Mouse (Mus musculus) c-Kit-positive CD71-negative TER-119-negative erythroid progenitor cells, embryonic 14.5 days (primary cell): ENCODE measurements at regions not wholly inside any gene's neighbourhood (a gene's known extent, or its start where the extent isn't known, plus 50 kb on each side); places are given as distances from the start of the nearest gene placed in this dataset.

ENCODE experiments used
- DNase-seq: peaks from one replicate; pipeline ENCODE4 v3.0.0-alpha.2; 2013; ENCODE audit warnings: low read depth

DNA sequence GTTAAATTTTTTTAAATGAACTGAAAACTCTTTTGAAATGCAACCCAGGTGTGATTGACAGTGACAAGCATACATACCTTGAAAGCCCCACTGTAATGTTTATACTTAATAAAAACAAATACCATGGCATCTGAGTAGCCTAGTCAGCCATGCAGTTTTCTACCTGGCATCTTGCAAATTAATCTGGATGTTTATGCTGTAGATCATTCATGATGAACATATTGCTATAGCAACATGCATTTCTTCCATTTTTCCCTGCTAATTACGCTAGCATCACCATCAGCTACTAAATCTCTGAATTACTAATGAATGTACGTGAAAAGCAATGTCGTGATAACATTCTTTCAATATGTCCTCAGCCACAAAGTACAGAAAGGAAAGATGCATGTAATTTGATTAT lies 287.4 kb upstream of the Mef2c start:
- no peak for DNase-seq

DNA sequence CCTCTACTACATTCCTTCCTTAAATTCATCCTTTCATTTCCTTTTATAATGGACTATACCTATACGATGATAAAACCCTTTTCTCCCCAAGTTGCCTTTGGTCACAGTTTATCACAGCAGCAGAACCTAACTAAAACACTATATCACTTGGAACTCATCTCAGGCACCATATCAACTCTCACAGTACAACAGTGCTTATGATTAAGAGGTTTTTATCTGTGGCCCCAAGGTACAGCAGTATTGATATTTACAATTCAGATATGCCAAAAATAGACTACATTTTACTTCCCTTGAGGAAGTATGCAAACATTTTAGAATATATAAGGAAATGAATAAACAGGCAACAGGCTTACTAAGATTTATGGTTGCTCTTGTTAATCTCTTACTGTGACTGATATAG lies 251.4 kb upstream of the Mef2c start:
- no peak for DNase-seq

DNA sequence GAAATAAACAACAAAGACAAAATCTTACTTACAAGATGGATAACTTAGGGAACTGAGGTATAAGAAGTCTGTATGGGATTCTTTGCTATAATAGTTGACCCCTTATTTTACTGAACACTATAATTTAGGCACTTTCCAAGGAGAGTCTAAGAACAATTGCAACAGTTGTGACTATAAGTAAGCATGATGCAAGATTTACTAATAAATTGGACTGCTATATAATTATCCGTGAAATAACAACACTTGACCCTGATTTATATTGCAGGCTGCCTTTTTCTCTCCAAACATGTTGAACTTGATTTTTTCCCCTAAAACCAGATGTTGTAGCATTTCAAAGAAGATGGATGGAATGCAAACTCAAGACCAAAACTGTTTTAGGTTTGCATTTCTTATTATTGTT lies 237.2 kb upstream of the Mef2c start:
- DNase-seq, result no peak

DNA sequence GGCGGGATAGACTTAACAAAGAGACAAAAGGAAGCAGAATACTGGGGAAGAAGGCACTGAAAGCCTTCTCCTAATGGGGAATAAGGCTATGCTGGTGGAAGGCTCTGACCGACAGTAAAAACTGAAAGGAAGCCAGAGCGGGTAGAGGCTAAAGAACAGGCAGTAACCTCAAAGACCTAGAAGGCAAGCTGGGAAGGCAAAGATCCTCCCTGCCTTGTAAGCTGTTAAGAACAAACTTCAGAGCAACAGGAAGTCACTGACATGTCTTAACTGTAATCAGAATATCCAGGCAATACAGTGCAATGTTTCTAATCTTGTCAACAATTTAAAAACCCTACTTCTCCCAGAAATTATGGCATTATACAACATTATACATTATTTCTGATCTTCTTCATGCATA lies 235.2 kb upstream of the Mef2c start:
- DNase-seq, result no peak

DNA sequence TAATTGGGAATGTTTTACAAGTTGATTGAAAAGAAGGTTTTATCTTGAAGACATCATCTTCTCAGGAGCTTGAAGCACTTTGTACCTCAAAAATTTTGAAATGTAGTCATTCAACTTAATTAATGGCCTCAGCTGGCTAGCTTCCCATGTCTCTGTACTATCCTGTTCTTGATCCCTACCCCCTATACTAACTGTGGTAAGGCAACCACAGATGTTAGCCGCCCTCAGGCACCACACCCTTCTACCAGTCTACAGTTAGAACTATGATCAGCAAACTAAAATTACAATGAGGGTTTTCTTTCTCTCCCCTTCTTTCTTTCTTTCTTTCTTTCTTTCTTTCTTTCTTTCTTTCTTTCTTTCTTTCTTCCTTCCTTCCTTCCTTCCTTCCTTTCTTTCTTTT lies 225.1 kb upstream of the Mef2c start:
- DNase-seq, result no peak

DNA sequence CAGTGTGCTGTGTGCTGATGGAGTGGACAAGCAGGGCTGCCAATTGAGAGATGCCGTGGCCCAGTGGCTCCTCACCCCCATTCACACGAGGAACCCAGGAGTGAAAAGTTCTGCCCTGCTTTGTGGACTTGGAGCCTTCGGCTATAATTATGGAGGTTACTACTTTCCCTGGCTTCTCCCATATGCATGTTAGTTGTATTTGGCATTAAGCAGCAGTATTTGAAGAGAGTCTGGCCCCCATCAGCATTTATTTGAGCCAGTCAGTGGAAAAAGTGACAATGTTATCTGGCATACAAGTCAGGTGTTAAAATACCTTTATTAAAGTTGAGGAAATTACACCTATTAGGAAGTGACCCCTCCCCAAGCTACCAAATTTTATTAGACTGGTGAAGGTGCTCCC lies 196.1 kb upstream of the Mef2c start:
- no peak for DNase-seq

DNA sequence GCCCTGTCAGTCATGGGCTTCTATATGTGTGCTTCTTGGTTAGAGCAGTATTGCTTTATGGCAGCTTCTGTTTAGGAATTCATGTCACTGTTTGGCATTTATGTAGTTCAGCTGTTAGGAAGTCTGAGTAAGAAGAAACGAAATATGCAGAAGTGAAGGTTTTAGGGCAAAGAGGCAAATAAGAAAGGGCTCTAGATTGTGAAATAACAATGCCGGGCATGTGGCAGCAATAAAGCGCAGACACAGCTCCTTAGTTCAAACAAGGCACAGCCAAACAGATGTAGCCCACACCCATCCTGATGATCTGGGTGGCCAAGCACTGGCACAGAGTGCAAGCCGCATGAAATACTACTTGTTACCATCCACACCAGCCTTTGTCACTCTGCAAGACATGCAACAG lies 175.3 kb upstream of the Mef2c start:
- no peak for DNase-seq

DNA sequence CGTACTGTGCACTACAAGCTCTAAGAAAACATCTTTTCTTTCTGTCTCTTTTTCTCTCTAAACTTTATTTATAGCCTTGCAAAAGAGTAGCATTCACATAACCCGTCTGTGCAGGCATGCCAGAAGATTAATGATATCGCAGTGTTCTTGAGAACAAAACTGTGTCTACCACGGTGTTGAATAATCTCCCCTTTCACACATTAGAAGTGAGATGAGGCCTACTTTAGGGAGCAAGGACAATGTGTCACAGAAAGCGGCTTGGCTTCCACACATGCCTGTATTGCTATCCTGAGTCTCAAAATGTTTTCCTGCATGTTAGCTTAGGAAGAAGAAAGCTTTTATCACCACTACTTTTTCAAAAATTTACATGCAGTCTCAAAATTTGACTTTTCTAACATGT lies 170.1 kb upstream of the Mef2c start:
- no peak for DNase-seq

DNA sequence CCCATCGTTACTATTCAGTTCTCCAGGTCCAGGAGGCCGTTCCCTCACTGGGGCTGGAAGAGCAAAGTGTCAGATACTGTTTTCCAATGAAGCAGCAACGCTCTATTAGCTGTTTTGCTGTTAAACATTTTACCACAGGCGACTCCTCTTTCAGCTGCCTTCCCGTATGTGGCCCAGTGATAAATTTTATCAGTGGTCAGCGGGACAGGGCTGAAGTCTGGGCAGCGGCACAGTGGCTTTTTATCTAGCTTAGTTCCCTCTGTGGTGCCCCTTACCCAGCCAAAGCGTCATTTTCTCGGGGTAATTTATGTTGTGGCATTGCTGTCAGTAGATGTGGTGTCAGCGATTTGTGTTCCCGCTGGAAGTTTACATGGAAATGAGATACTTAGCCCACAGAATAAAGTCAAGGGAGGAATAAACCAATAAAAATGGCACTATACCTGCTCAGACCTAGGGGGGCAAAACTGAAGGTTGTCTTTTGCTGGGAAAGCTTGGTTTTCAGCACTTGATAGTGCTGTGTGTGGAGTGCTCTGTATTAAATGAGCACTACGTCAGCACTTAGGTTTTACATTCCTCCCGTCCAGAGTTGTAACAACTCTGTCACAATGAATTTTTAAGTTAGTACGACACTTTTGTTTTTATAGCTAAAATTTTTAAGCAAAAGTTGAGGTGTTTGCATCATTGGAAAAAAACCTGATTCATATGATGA lies 159.1 kb upstream of the Mef2c start:
- peak; percentile 17 for DNase-seq

DNA sequence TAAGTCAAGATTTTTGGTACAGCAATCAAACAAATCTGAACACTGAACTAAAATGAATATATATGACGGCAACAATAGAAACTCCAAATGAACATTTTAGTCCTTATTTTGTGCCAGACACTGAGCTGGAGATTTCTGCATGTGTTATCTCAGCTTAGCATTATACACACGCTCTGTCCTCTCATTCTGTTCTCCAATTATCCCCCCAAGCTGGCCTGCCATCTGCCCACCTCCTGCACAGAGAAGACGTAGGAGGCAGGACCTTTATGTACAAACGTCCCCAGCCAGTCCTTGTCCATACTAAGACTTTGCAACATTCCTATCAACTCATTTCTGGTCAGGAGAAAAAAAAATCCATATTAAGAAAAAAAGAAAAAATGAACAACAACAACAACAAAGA lies 148.5 kb upstream of the Mef2c start:
- DNase-seq, result no peak

DNA sequence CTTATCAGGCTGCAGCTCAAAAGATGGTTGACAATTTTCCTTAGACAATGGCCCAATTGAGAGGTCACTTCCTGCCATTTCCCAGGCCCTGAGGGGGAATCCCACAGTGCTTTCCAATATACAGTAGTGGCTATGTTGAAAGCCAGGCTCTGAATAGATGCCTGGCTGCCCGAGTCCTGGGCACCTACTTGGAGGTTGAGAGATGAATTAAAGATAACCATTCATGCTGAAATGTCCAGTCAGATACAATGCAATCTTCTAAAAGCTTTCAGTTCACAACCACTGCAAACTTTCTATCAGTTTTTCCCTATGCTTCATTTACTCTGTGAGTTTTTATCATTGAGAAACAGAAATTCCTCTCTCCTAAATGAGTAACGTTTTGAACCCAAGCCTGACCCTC lies 143.3 kb upstream of the Mef2c start:
- no peak for DNase-seq

DNA sequence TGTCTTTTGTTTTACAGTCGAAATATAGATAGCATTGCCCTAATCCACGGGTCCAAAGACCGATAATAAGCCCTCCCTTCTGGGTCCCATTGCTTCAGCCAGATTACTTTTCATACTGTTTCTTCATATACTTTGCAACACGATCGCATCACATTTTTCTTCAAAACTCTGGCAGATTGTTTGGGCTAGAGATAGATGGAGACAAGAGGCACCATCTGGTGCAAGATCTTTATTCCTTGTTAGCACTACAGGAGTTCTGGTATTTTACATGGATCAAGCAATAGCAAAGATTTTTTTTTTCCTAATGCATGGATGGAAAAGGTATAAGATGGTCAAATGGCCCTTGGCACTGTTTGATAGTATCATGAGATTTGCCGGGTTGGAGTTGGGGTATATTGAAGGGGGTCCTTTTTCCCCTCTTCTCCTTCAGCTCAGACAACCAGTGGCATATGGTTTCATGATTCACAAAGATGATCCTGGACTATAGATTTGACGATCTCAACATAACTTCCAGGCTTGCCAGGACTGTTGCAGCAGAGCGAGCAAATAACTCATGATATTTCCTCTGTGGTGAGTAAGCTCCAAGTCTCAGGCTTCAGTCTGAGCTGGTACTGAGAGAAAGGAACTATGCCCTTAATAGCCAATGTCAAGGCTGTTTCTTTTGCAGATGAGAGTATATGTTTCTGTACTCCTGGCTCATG lies 127.6 kb upstream of the Mef2c start:
- DNase-seq, result no peak

DNA sequence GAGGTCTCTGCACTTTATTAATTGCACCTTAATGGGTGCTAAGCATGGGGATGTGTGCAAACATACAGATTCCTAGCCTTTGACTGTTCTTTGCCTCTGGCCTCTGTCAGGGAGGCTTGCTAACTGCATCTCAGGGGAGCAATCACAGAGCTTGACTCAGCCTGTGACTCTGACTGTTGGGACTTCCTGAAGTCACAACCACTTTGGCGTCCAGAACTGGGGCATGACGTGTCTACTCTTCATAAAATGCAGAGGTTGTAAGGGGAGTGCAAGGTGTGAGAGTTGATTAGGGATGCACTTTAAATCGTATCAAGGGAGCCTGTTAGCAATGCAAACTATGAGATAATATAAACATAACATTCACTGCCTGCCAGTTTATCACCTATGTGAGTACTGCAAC lies 125.2 kb upstream of the Mef2c start:
- DNase-seq, result no peak

DNA sequence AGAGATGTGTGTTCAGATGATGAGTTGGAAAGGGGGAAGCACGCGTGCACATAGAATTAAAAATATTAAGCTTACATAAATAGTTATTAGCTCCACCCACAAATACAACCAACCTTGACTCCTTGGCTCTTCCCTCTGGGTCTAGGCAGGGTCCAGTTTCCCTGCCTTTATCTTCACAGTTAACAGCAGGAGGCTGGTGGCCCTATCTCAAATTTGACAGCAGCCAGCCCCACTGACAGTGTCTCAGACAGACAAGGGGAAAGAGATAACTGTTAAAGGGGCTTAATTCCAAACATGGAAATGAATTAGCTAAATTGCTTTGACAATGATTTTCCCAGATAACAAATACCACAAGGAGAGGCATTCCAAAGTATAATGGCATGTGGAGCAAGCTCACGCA lies 121.2 kb upstream of the Mef2c start:
- DNase-seq, result no peak

DNA sequence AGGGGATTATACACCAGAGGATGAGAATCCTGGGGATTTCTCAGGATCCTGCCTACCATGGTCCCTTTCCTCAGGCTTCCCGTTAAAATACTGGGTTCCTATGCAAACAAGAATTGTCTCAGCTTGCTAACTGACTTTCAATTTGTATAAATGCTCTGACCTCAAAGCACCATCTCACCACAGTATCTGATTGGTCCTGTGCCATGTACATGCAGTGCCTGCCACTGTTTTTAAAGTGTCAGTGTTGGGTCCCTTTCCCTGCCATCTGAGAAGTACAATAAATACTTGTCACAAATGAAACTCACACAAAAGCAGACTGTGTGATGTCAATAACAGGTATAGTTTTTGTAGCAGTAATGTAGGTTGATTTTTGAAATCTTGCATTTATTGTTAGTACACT lies 109.1 kb upstream of the Mef2c start:
- DNase-seq, result no peak

DNA sequence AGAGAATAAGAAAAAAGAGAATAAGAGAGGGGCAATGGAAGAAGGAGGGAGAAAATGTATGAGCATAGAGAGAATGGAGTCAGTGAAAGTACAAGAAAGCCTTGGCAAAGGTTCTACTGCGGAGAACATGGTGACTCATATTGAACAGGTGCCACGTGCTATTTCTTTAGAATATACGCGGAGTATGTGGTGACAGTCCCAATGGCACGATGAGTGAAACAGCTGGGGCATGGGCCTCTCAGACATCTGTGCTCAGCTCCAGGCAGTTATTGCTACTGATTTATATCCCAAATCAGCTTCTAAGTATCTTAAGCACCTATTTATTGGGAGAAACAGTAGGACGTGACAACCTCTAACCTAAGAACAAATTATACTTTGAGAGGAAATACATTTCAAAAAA lies 104.5 kb upstream of the Mef2c start:
- no peak for DNase-seq

DNA sequence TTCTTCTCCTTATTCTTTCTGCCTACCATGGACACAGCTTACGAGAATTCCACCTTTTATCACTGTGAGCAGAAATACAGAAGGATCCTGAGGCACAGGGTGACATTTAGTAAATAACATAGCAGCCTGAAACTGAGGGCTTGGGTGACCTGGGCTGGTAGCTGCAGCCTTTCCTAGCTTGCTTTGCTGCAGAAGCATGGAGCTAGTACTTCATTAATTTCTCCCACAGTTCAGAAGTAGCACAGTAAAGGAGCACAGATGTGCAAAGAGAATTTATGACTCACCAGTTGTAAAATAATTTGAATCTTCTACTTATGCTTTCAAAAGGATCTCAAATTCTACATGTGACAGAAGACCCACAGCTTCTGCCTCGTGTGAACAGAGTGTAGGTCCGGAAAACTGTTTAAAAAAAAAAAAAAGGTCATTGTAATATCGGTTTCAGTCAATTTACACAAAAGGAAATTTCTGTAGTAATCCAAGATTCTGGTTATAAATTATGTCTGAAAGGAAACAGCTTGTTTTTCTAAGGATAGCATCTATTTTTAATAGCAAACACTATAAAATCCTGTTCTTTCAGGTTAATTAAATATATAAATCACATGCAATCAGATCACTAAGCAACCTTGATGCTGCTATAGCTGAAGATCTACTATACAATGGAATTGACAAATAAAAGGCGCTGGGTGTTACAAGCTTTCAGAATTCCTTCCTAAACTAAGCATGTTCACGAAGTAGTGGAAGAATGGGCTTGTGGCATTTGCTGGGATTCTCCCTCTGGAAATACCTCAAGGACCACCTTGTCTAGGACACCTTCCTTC lies 64.0 kb upstream of the Mef2c start:
- no peak for DNase-seq

DNA sequence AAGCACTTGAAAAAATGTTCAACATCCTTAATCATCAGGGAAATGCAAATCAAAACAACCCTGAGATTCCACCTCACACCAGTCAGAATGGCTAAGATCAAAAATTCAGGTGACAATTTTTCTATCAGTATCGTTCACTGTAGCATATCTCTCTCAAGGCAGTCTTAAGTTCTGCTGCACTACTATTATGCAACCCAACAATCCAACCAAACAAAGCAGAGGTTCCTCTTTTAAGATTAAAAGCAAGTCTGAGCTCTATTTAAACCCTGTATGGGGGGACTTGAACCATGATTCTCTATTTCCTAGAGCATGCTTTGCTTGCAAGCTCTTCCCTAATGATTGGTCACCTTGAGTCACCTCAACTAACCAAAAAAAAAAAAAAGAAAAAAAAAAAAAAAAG lies 59.6 kb upstream of the Mef2c start:
- no peak for DNase-seq

DNA sequence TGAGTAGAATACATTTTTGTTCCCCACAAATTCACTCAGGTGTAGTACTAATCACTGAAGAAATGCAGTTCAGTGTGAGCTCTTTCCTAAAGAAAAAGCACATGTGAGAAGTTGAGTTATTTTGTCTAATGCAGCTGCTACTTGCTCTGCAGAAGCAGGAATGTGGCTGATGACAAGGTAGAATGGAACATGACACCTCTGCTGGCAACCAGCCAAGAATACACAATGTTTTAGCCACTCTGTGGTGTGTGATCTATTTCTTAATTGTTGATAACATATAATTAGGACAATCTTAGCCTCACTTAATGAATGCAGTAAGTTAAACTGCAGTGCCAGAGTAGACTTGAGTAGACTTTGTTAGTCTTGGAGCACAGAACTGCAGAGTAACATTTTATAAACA lies 53.0 kb upstream of the Mef2c start:
- DNase-seq, result no peak

DNA sequence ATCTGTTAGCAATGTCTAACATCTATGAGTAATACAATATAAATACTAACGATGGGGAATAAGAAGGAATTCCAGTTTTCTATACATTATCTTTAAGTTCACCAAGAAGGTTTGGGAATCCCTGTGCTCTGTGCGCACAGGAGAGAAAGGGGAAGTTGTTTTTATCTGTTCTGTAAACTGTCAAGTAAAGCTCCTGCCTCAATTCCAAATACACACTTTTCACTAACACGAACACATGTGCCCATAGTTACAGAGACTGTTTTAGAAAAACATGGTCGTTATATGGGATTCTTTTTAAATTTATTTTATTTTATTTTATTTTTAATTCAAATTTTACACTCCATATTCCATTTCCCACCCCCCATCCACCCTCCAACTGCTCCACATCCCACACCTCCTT lies 50.8 kb upstream of the Mef2c start:
- no peak for DNase-seq
